Mouse (Mus musculus) lung, postnatal 14 days (tissue): ENCODE results near the gene Mrpl58.

Source experiments
- DNase-seq: peaks from one replicate; pipeline ENCODE4 v3.0.0; 2021

The Mrpl58 gene

DNA sequence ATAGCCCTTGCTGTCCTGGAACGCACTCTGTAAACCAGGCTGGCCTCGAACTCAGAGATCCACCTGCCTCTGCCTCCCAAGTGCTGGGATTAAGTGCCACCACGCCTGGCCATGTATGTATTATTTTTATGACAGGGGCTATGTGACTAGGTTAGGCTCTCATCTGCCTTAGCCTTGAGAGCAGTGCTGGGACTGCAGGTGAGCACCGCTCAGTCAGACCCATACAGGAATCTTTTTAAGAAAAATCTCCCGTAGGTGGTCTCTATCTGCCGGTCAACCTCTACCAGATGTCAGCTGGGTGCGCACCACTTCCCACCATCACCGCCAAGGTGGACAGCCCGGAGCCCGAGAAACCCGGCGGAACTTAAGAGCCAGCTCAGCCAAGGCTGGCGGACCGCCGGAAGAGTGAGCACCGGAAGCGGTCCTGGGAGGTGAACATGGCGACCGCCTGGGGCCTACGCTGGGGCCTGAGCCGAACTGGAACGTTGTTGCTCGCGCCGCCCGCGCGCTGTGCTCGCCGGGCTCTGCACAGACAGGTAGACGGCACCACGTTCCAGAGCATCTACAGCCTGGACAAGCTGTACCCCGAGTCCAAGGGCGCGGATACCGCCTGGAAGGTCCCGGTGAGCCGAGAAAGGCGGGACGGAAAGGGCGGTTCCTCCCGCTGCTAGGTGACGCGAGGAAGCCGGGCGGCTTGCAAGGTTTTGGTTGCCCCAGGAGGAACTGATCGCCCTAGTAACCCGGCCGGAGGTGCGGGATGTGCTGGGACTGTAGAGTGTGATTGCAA, at the start of gene Mrpl58:
Mrpl58 (plus strand) TSS at position 415 of the 787 bp plus-strand sequence.
- DNase-seq: peak; percentile 86

DNA sequence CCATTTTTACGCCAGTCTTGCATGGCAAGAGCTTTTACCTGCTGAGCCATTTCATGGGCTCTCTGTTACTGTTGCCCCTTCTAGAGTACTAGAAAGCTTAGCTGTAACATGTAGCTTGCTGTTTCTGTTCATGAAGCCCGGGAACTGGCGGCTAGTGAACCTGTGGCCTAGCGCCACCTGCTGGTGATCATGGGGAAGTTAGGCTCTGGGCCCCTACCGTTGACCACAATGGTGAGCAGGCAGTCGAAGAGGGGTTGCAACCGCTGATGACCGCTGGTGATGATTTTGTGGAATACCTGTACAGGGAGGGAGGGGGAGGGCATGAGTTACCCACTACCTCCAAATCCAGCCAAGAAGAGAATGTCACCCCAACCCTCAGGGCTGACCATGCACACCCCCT, 49.4 kb upstream of the Mrpl58 start:
- peak; percentile 78 for DNase-seq

DNA sequence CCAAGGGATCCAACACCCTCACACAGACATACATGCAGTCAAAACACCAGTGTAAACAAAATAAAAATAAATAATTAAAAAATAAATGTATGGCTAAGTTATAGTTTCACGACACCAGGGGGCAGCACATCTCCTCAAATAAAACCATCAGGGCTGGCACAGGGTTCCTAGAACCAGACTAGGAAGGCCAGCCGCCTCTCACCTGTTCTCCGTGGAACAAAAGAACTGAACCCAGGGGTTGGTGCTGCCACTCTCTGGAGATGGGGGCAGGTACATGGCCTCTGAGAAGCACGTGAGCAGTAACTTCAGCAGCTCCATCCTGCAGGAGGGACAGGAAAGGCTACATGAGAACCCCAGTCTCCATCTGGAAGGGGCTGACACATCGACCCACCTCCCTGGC, 45.1 kb upstream of the Mrpl58 start:
- DNase-seq: peak; percentile 83

GRCm38 (mm10) chr11:115359293-115359692, 44.3 kb upstream of the Mrpl58 start:
- DNase-seq: no peak

DNA sequence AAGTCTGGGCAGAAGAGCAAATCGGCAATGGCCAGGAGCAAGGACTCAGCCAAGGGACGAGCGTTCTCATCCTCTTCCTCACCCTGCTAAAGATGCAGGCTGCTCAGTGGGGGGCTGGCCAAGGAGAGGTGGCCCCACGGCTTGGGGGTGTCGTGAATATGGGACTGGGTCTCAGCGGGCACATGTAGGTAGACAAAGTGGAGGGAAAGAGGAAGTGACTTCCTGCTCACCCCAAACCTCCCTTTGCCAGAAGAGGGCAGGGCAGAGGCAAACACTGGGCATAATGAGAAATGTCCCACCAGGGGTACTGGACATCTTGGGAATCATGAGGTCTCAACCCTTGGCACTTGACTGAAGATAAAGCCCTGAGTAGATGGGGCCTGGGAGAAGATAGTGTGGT, 43.8 kb upstream of the Mrpl58 start:
- DNase-seq: no peak

- DNase-seq: no peak
Measured at GRCm38 (mm10) chr11:115364136-115364535, 39.4 kb upstream of the Mrpl58 start.

- no peak for DNase-seq
Measured at GRCm38 (mm10) chr11:115366039-115366705, 37.4 kb upstream of the Mrpl58 start.

- no peak for DNase-seq
Measured at GRCm38 (mm10) chr11:115366706-115367394, 36.7 kb upstream of the Mrpl58 start.

GRCm38 (mm10) chr11:115367395-115367944, 36.1 kb upstream of the Mrpl58 start, which contains the start of gene Hid1:
Hid1 (minus strand) TSS chr11:115367756.
- DNase-seq: peak; percentile 82

DNA sequence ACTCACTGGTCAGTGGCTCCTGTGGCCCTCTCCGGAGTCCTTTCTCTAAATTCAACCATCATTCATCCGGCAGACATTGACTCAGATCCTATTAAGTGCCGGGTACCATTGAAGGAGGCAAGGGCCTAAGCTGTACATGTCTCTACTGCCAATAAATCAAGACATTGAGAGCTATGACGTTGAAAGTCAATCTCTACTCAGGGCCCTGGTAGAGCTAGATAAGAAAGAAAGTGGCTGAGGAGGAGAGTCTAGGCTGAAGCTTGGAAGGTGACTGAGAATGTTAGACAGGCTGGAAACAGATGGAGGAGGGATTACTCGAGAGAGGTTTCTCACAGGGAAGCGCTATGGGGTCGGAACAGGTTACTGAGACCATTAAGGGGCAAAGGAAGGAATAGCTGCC, 33.2 kb upstream of the Mrpl58 start:
- no peak for DNase-seq

GRCm38 (mm10) chr11:115371354-115371753, 32.2 kb upstream of the Mrpl58 start:
- no peak for DNase-seq

DNA sequence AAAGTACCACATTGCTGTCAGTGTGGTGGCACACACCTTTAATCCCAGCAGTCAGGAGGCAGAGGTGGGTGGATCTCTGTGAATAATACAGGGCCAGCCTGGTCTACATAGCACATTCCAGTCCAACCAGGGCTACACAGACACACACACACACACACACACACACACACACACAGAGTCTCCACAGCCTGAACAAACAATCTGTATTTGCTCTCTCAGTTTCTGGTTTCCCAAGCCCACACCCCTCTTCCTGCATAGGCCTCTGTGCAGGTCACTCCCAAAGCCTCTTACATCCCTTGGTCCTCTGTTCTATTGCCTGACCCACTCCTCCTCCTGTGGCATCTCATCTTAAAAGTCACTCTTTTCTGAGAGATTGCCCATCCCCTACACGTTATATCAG, 31.5 kb upstream of the Mrpl58 start:
- no peak for DNase-seq

DNA sequence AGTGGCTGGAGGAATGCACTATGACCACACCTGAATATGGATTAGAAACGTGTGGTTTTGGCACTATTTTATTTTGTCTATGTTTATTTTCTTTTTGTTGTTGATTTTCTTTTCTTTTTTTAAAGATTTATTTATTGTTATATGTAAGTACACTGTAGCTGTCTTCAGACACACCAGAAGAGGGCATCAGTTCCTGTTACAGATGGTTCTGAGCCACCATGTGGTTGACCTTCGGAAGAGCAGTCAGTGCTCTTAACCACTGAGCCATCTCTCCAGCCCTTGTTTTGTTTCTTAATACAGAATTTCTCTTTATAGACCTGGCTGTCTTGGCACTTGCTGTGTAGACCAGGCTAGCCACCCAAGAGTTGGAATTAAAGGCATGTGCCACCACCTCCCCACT, 30.8 kb upstream of the Mrpl58 start:
- no peak for DNase-seq

GRCm38 (mm10) chr11:115373805-115374694, 29.5 kb upstream of the Mrpl58 start:
- peak; percentile 73 for DNase-seq

DNA sequence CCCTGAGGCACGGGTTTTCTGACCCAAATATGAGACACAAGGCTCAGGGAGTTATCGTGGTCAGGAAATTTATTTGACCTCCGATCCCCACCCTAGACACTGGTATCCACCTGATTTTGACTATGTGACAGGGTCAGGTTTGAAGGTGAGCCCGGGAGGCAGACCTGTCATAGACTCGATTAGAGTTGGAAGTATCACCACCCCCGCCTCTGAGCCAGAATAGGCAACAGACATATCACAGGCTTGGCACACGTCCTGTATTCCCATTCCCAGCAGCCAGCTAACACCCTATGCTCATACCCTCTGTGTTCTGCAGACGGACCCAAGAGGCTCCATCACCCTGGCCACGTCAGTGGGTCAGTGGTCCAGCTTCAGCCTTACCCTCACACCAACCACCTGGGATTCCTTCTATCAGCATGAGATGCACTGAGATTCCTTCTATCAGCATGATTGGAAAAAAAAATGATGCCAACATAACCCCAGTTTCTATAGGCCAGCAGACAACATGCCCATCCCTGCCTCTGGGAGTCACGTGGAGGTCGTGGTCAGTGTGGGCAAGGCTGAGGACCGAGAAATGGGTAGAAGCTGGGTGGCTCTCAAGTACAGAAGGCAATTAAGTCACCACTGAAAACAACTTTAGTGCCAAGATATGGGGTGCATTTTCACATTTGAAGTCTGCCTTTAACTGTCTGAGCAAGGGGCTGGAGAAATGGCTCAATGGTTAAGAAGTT, 28.7 kb upstream of the Mrpl58 start:
- DNase-seq: no peak

DNA sequence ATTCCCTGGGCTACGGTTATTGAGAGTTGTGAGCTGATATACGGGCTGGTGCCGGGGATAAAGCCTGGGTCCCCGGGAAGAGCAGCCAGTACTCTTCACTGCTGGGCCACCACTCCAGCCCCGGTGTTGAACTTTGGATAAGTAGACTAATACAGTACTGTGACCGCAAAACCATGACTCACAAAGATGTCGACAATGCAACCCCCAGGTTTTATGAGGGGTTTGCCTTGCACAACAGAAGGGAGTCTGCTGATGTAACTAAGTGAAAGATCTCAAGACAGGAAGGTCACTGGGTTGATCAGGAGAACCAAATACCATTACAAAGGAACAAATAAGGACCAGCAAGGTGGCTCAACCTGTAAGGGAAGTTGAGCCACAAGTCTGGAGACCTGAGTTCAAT, 26.8 kb upstream of the Mrpl58 start:
- no peak for DNase-seq

DNA sequence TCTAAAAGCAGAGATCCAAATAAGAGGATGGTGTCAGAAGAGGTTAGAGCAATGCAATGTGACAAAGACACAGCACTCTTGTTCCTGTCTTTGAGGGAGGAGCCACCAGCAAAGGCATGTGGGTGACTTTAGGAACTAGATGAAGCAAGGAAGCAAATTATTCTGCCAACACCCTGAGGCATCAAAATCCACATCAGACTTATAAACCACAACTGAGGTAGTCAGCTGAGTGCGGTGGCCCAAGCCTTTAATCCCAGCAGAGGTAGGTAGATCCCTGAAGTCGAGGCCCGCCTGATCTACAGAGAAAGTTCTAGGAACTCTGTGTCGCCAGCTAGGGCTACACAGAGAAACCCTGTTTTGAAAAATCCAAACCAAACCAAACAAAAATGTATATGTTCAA, 26.3 kb upstream of the Mrpl58 start:
- DNase-seq: no peak

- DNase-seq: no peak
Measured at GRCm38 (mm10) chr11:115377854-115378253, 25.7 kb upstream of the Mrpl58 start.

DNA sequence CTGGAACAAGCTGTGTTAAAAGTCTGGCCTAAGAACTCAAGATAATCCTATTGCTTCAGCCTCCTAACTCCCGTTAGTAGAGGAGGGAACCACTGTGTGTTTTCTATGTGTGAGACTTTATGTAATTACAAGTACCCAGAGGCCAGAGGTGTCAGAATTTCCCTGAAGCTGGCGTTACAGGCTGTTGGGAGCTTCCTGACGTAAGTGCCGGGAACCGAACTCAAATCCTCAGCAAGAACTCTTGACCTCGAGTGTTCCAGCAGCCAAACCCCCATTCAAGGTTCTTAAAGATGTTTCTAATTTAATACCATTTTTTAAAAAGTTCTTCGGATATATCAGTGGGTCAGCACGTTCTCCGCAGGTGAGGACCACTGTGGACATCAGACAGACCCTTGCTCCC, 22.3 kb upstream of the Mrpl58 start:
- DNase-seq: no peak

DNA sequence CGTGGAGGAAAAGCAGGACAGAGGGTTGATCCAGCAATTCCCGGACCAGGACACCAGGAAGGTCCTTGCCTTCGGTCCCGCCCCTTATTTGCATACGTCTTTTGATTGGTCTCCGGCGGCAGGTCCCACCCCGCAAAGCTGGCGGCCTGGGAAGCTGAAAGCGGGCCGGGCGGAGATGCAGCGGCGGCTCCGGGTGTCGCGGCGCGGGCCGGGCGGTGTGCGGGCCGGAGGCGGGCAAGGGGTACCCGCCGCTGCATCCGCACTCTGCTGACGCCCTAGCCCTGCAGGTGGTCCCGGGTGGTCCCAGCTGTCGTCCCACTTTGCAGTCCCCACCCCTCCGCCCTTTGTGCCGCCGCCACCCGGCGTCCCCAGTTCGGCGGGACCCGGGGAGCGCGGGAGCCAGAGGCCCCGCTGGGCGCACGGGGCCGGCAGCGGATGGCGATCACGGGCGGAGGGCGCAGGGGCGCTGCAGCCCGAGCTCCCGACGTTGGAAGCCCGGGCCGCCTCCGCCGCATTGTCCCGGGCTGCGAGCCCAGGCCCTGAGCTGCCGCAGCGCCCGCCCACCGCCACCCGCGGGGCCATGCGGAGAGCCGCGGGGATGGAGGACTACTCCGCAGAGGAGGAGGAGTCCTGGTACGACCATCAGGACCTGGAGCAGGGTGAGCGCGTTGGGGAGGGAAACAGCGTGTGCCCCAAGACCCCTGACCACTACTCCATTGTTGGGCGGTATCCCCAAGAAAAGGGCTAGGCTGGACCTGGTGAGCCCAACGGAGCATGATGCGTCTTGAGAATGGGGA, 21.6 kb upstream of the Mrpl58 start, which contains the start of gene Cdr2l:
Cdr2l (plus strand) TSS at position 174 of the 797 bp plus-strand sequence.
- peak; percentile 91 for DNase-seq

- no peak for DNase-seq
Measured at GRCm38 (mm10) chr11:115382891-115383290, 20.7 kb upstream of the Mrpl58 start.
